Mouse (Mus musculus) forebrain, postnatal 0 days (tissue): ENCODE data around the gene Capn8. TPM values are rescaled to one million over a fixed set of nuclear protein-coding genes. Genes with fewer than 3 reads are reported as not detected.

Experiments
- ATAC-seq: fragments of 200-750 bp; cut with Nextera tagmentation; 2 replicates; pipeline ENCODE4 v1.8.0; 2017; ENCODE audit warnings: mild to moderate bottlenecking, moderate library complexity
- DNase-seq: peaks from one replicate; pipeline ENCODE4 v3.0.0-alpha.2; 2015
- H3K27ac ChIP-seq: fragments of 300-500 bp; sonication (generic); 2 replicates; pipeline ENCODE4 v1.5.1; 2014; ENCODE audit warnings: low read depth, mild to moderate bottlenecking, antibody characterized with exemption, low read length, moderate library complexity, mixed read lengths
- H3K27me3 ChIP-seq: fragments of 300-500 bp; sonication (generic); 2 replicates; pipeline ENCODE4 v1.6.1; 2014; ENCODE audit warnings: mild to moderate bottlenecking, low read length, mixed read lengths; ENCODE audit not compliant: insufficient read depth
- H3K36me3 ChIP-seq: fragments of 300-500 bp; sonication (generic); 2 replicates; pipeline ENCODE4 v1.6.1; 2014; ENCODE audit warnings: mild to moderate bottlenecking, moderate library complexity; ENCODE audit not compliant: insufficient read depth
- H3K4me1 ChIP-seq: fragments of 300-500 bp; sonication (generic); 2 replicates; pipeline ENCODE4 v1.6.1; 2014; ENCODE audit warnings: antibody characterized with exemption; ENCODE audit not compliant: insufficient read depth
- H3K4me2 ChIP-seq: fragments of 300-500 bp; sonication (generic); 2 replicates; pipeline ENCODE4 v1.6.1; 2014; ENCODE audit warnings: low read depth, mild to moderate bottlenecking, moderate library complexity
- H3K4me3 ChIP-seq: fragments of 300-500 bp; sonication (generic); 2 replicates; pipeline ENCODE4 v1.5.1; 2014; ENCODE audit warnings: low read depth, low read length, mixed read lengths
- H3K9ac ChIP-seq: fragments of 300-500 bp; sonication (generic); 2 replicates; pipeline ENCODE4 v1.6.1; 2014; ENCODE audit warnings: mild to moderate bottlenecking
- H3K9me3 ChIP-seq: fragments of 300-500 bp; sonication (generic); 2 replicates; pipeline ENCODE4 v1.6.1; 2016; ENCODE audit warnings: low read length
- CTCF ChIP-seq: sonication (generic); IDR thresholded peaks from 2 replicates; pipeline ENCODE4 v1.5.1; 2016; ENCODE audit warnings: antibody characterized with exemption, control low read depth, low read depth
- WGBS: fragments of 180-500 bp; shearing (Covaris S2); extraction: QIAGEN DNeasy Blood & Tissue Kit; methylation state at CpG from one replicate; pipeline ENCODE4 v1.1.7; 2014; 5-methylcytosine and 5-hydroxymethylcytosine counted together
- polyA plus RNA-seq: library from polyadenylated mRNA; unstranded; fragments of >200 nt; fragmentation: Nextera tagmentation; extraction: Ambion mirVana; gene quantifications from 2 replicates; pipeline ENCODE4 v1.2.1, GENCODE M21; 2015
- total RNA-seq: library from RNA; depleted of rRNA; stranded (reverse); fragments of >200 nt; gene quantifications from 2 replicates; pipeline ENCODE4 v1.2.3, GENCODE M21; 2014

The Capn8 gene
- total and polyA plus RNA-seq, 2 experiments from 2014 or later = 0.12 TPM; not detected in 1

GRCm38 (mm10) chr1:182550761-182551160 is 14.0 kb upstream of the Capn8 start:
- H3K9ac ChIP-seq = no peak overlapping the region
- no peaks in the 10 kb centered on the region for H3K36me3 ChIP-seq
- H3K4me1 ChIP-seq = no peaks in the 10 kb centered on the region
- WGBS = 82% methylated on average over 8 of the region's 8 CpGs
- H3K27ac ChIP-seq = no peak overlapping the region
- no peak for TF ChIP-seq CTCF
- DNase-seq = no peak
- no peaks in the 10 kb centered on the region for H3K27me3 ChIP-seq
- H3K4me2 ChIP-seq = no peak overlapping the region
- ATAC-seq = no peak
- no peaks in the 10 kb centered on the region for H3K9me3 ChIP-seq
- H3K4me3 ChIP-seq = no peak overlapping the region

GRCm38 (mm10) chr1:182553649-182554375 is 11.0 kb upstream of the Capn8 start:
- Histone ChIP-seq H3K9ac (no peak overlapping the region), H3K27me3 (no peaks in the 10 kb centered on the region), H3K4me3 (no peak overlapping the region), H3K4me2 (no peak overlapping the region), H3K9me3 (no peaks in the 10 kb centered on the region), H3K4me1 (no peaks in the 10 kb centered on the region), H3K36me3 (no peaks in the 10 kb centered on the region), H3K27ac (no peak overlapping the region)
- peak; percentile 92 for ATAC-seq
- peak; percentile 69 for DNase-seq
- 56% methylated on average over 12 of the region's 12 CpGs for WGBS
- peak; percentile 87 for TF ChIP-seq CTCF

GRCm38 (mm10) chr1:182558271-182558670 is 6.5 kb upstream of the Capn8 start:
- DNase-seq = no peak
- Histone ChIP-seq H3K4me2 (no peak overlapping the region), H3K9ac (no peak overlapping the region), H3K4me3 (no peak overlapping the region), H3K27ac (no peak overlapping the region), H3K36me3 (no peaks in the 10 kb centered on the region), H3K27me3 (no peaks in the 10 kb centered on the region), H3K4me1 (no peaks in the 10 kb centered on the region), H3K9me3 (no peaks in the 10 kb centered on the region)
- ATAC-seq = no peak
- no peak for TF ChIP-seq CTCF
- WGBS = 76% methylated on average over 4 of the region's 4 CpGs

DNA sequence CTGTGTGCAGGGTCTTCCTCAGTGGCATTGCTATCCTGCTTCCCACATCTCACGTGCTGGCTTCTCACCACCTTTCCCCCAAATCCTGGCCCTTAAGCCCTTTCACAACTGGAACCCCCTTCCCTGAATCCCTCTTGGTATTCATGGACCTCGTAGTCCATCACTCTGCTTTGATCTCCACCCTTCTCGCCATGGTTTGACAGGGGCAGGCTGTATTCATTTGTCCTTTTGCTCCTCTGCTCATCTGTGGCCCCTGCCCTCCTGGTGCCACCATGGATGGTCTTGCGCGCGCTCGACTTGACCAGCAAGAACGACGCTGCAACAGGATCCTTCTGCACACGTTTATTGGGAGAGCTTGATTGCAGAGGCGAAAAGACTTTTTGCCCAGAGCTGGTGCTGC is 5.3 kb upstream of the Capn8 start:
- 84% methylated on average over 10 of the region's 11 CpGs for WGBS
- TF ChIP-seq CTCF = no peak
- Histone ChIP-seq H3K9me3 (no peaks in the 10 kb centered on the region), H3K4me2 (no peak overlapping the region), H3K9ac (peak overlapping the region; percentile 2; the same call in 1 of the 2 replicates), H3K27me3 (no peaks in the 10 kb centered on the region), H3K27ac (no peak overlapping the region), H3K4me1 (no peaks in the 10 kb centered on the region), H3K36me3 (no peaks in the 10 kb centered on the region), H3K4me3 (no peak overlapping the region)
- DNase-seq = no peak
- ATAC-seq = no peak

GRCm38 (mm10) chr1:182560390-182561098 is 4.3 kb upstream of the Capn8 start:
- no peaks in the 10 kb centered on the region for H3K9me3 ChIP-seq
- TF ChIP-seq CTCF = peak; percentile 91
- WGBS = 24% methylated on average over 3 of the region's 3 CpGs
- no peak overlapping the region for H3K9ac ChIP-seq
- no peaks in the 10 kb centered on the region for H3K4me1 ChIP-seq
- H3K27ac ChIP-seq = no peak overlapping the region
- no peak overlapping the region for H3K4me2 ChIP-seq
- no peaks in the 10 kb centered on the region for H3K36me3 ChIP-seq
- DNase-seq (peak; percentile 75), ATAC-seq (peak; percentile 76)
- H3K4me3 ChIP-seq = no peak overlapping the region
- H3K27me3 ChIP-seq = no peaks in the 10 kb centered on the region

DNA sequence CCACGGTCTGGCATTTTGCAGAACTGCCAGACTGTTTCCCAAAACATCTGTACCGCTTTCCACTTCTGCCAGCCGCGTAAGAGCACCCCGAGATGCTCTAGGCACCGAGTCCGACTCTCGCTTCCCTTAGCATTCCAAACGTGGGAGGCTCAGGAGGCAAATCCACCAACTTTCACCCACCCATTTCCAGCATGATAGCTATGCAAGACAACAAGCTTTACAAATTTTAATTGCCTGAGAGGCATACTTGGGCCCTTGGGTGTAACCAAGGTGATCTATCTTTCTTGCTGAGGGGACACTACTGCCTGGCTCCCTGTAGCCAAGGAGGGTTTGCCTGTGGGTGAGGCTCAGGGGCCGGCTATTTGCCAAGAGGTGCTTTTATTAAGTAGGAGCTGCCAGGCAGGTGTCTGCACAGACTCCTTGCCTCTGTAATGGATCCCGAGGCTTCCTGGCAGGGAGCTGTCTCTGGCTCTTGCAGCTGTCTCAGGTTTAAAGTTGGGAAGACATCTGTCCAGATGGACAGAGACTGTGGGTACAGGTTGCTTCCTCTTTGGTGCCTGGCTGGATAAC is 2.8 kb upstream of the Capn8 start:
- Histone ChIP-seq H3K4me3 (no peak overlapping the region), H3K9me3 (no peaks in the 10 kb centered on the region), H3K4me1 (no peaks in the 10 kb centered on the region), H3K36me3 (no peaks in the 10 kb centered on the region), H3K27me3 (no peaks in the 10 kb centered on the region), H3K9ac (no peak overlapping the region), H3K4me2 (no peak overlapping the region), H3K27ac (no peak overlapping the region)
- WGBS = 72% methylated on average over 11 of the region's 11 CpGs
- DNase-seq (no peak), ATAC-seq (no peak)
- no peak for TF ChIP-seq CTCF
